Mouse (Mus musculus): Measurements from ENCODE around the gene Siah1a. TPM values are rescaled to one million over a fixed set of nuclear protein-coding genes. Genes with fewer than 3 reads are reported as not detected.

The Siah1a gene
- polyA plus RNA-seq, 1 experiment from 2014 or later = 10.2 TPM

GRCm38 (mm10) chr8:86756948-86757733, 11.4 kb upstream of the Siah1a start:
- H3K27me3 ChIP-seq (ENCODE audit: control insufficient read depth, insufficient read depth, low read depth, low read length) = peaks cover 2% of the 10 kb centered on the region
- no peaks in the 10 kb centered on the region for H3K36me3 ChIP-seq (ENCODE audit: control insufficient read depth, insufficient read depth)
- H3K9me3 ChIP-seq (replicated peaks; ENCODE audit: control insufficient read depth, low read length) = no peaks in the 10 kb centered on the region
- H3K27ac ChIP-seq (ENCODE audit: low read length) = no peak overlapping the region
- H3K9ac ChIP-seq (ENCODE audit: low read depth, low read length) = no peak overlapping the region
- H3K4me1 ChIP-seq (ENCODE audit: control insufficient read depth, low read depth, low read length) = peaks cover 13% of the 10 kb centered on the region
- no peak overlapping the region for H3K4me3 ChIP-seq (ENCODE audit: low read depth, low read length)
- no peak for ATAC-seq (ENCODE audit: low read depth)
- H3K4me2 ChIP-seq (ENCODE audit: low read depth, low read length) = no peak overlapping the region
- WGBS (ENCODE audit: insufficient replicate concordance) = 30% methylated on average over 23 of the region's 23 CpGs

GRCm38 (mm10) chr8:86749842-86750241, 4.1 kb upstream of the Siah1a start:
- Histone ChIP-seq H3K4me2 (ENCODE audit: low read depth, low read length) (no peak overlapping the region), H3K27me3 (ENCODE audit: control insufficient read depth, insufficient read depth, low read depth, low read length) (peaks cover 3% of the 10 kb centered on the region; the same call in 1 of the 2 replicates), H3K4me3 (ENCODE audit: low read depth, low read length) (no peak overlapping the region), H3K4me1 (ENCODE audit: control insufficient read depth, low read depth, low read length) (peaks cover 7% of the 10 kb centered on the region), H3K27ac (ENCODE audit: low read length) (no peak overlapping the region), H3K36me3 (ENCODE audit: control insufficient read depth, insufficient read depth) (no peaks in the 10 kb centered on the region), H3K9me3 (replicated peaks; ENCODE audit: control insufficient read depth, low read length) (no peaks in the 10 kb centered on the region), H3K9ac (ENCODE audit: low read depth, low read length) (no peak overlapping the region)
- ATAC-seq (ENCODE audit: low read depth) = no peak
- WGBS (ENCODE audit: insufficient replicate concordance) = 49% methylated on average over 2 of the region's 2 CpGs

- no peaks in the 10 kb centered on the region for H3K9me3 ChIP-seq (replicated peaks; ENCODE audit: control insufficient read depth, low read length)
- peaks cover 3% of the 10 kb centered on the region; the same call in 1 of the 2 replicates for H3K27me3 ChIP-seq (ENCODE audit: control insufficient read depth, insufficient read depth, low read depth, low read length)
- peak overlapping the region; percentile 71 for H3K27ac ChIP-seq (ENCODE audit: low read length)
- peak overlapping the region; percentile 98 for H3K9ac ChIP-seq (ENCODE audit: low read depth, low read length)
- H3K4me1 ChIP-seq (ENCODE audit: control insufficient read depth, low read depth, low read length) = peaks cover 25% of the 10 kb centered on the region
- no peak for ATAC-seq (ENCODE audit: low read depth)
- 3% methylated on average over 11 of the region's 11 CpGs for WGBS (ENCODE audit: insufficient replicate concordance)
- H3K36me3 ChIP-seq (ENCODE audit: control insufficient read depth, insufficient read depth) = no peaks in the 10 kb centered on the region
- peak overlapping the region; percentile 76 for H3K4me2 ChIP-seq (ENCODE audit: low read depth, low read length)
- peak overlapping the region; percentile 97 for H3K4me3 ChIP-seq (ENCODE audit: low read depth, low read length)
Measured at GRCm38 (mm10) chr8:86746511-86746910, 777 bp upstream of the Siah1a start.

GRCm38 (mm10) chr8:86745935-86746441, 254 bp upstream of the Siah1a start:
- Histone ChIP-seq H3K4me2 (ENCODE audit: low read depth, low read length) (peak overlapping the region; percentile 76), H3K36me3 (ENCODE audit: control insufficient read depth, insufficient read depth) (no peaks in the 10 kb centered on the region), H3K4me3 (ENCODE audit: low read depth, low read length) (peak overlapping the region; percentile 97), H3K9ac (ENCODE audit: low read depth, low read length) (peak overlapping the region; percentile 98), H3K27ac (ENCODE audit: low read length) (peak overlapping the region; percentile 96), H3K9me3 (replicated peaks; ENCODE audit: control insufficient read depth, low read length) (no peaks in the 10 kb centered on the region), H3K27me3 (ENCODE audit: control insufficient read depth, insufficient read depth, low read depth, low read length) (no peaks in the 10 kb centered on the region), H3K4me1 (ENCODE audit: control insufficient read depth, low read depth, low read length) (peaks cover 25% of the 10 kb centered on the region)
- ATAC-seq (ENCODE audit: low read depth) = peak; percentile 90
- 0% methylated on average over 44 of the region's 70 CpGs for WGBS (ENCODE audit: insufficient replicate concordance)

GRCm38 (mm10) chr8:86744313-86745220, 1.2 kb downstream of the Siah1a start:
- Histone ChIP-seq H3K4me2 (ENCODE audit: low read depth, low read length) (peak overlapping the region; percentile 76), H3K4me1 (ENCODE audit: control insufficient read depth, low read depth, low read length) (peaks cover 25% of the 10 kb centered on the region), H3K4me3 (ENCODE audit: low read depth, low read length) (peak overlapping the region; percentile 97), H3K27ac (ENCODE audit: low read length) (peak overlapping the region; percentile 96), H3K36me3 (ENCODE audit: control insufficient read depth, insufficient read depth) (no peaks in the 10 kb centered on the region), H3K27me3 (ENCODE audit: control insufficient read depth, insufficient read depth, low read depth, low read length) (no peaks in the 10 kb centered on the region), H3K9ac (ENCODE audit: low read depth, low read length) (peak overlapping the region; percentile 98), H3K9me3 (replicated peaks; ENCODE audit: control insufficient read depth, low read length) (no peaks in the 10 kb centered on the region)
- WGBS (ENCODE audit: insufficient replicate concordance) = 10% methylated on average over 18 of the region's 18 CpGs
- ATAC-seq (ENCODE audit: low read depth) = no peak

- Histone ChIP-seq H3K4me2 (ENCODE audit: low read depth, low read length) (peak overlapping the region; percentile 29; the same call in 1 of the 2 replicates), H3K27me3 (ENCODE audit: control insufficient read depth, insufficient read depth, low read depth, low read length) (no peaks in the 10 kb centered on the region), H3K4me3 (ENCODE audit: low read depth, low read length) (no peak overlapping the region), H3K27ac (ENCODE audit: low read length) (peak overlapping the region; percentile 26), H3K4me1 (ENCODE audit: control insufficient read depth, low read depth, low read length) (peaks cover 25% of the 10 kb centered on the region), H3K36me3 (ENCODE audit: control insufficient read depth, insufficient read depth) (no peaks in the 10 kb centered on the region), H3K9ac (ENCODE audit: low read depth, low read length) (0 out of 2 replicates have a peak overlapping the region, but pooled peaks have one; percentile 29), H3K9me3 (replicated peaks; ENCODE audit: control insufficient read depth, low read length) (no peaks in the 10 kb centered on the region)
- 59% methylated on average over 7 of the region's 7 CpGs for WGBS (ENCODE audit: insufficient replicate concordance)
- no peak for ATAC-seq (ENCODE audit: low read depth)
Measured at GRCm38 (mm10) chr8:86742605-86743345, 3.0 kb downstream of the Siah1a start.

GRCm38 (mm10) chr8:86741627-86742026, 4.1 kb downstream of the Siah1a start:
- no peak overlapping the region for H3K4me3 ChIP-seq (ENCODE audit: low read depth, low read length)
- H3K36me3 ChIP-seq (ENCODE audit: control insufficient read depth, insufficient read depth) = no peaks in the 10 kb centered on the region
- H3K4me1 ChIP-seq (ENCODE audit: control insufficient read depth, low read depth, low read length) = peaks cover 22% of the 10 kb centered on the region
- H3K27me3 ChIP-seq (ENCODE audit: control insufficient read depth, insufficient read depth, low read depth, low read length) = no peaks in the 10 kb centered on the region
- H3K9ac ChIP-seq (ENCODE audit: low read depth, low read length) = no peak overlapping the region
- no peak for ATAC-seq (ENCODE audit: low read depth)
- no peak overlapping the region for H3K4me2 ChIP-seq (ENCODE audit: low read depth, low read length)
- no peak overlapping the region for H3K27ac ChIP-seq (ENCODE audit: low read length)
- H3K9me3 ChIP-seq (replicated peaks; ENCODE audit: control insufficient read depth, low read length) = no peaks in the 10 kb centered on the region

GRCm38 (mm10) chr8:86740899-86741298, 4.8 kb downstream of the Siah1a start:
- Histone ChIP-seq H3K4me2 (ENCODE audit: low read depth, low read length) (no peak overlapping the region), H3K27ac (ENCODE audit: low read length) (no peak overlapping the region), H3K9me3 (replicated peaks; ENCODE audit: control insufficient read depth, low read length) (no peaks in the 10 kb centered on the region), H3K9ac (ENCODE audit: low read depth, low read length) (no peak overlapping the region), H3K4me1 (ENCODE audit: control insufficient read depth, low read depth, low read length) (peaks cover 21% of the 10 kb centered on the region), H3K36me3 (ENCODE audit: control insufficient read depth, insufficient read depth) (no peaks in the 10 kb centered on the region), H3K27me3 (ENCODE audit: control insufficient read depth, insufficient read depth, low read depth, low read length) (no peaks in the 10 kb centered on the region), H3K4me3 (ENCODE audit: low read depth, low read length) (no peak overlapping the region)
- no peak for ATAC-seq (ENCODE audit: low read depth)
